Mouse (Mus musculus) cerebral cortex, adult 2 months (tissue): ENCODE data around the gene Chd9.

ENCODE experiments used
- WGBS: fragments of 180-500 bp; shearing (Covaris S2); methylation state at CpG from one replicate; pipeline ENCODE4 v1.1.7; 2018; 5-methylcytosine and 5-hydroxymethylcytosine counted together

Gene Chd9

GRCm38 (mm10) chr8:90907848-90908551 lies 79.8 kb downstream of the Chd9 start:
- under 1% methylated on average over 86 of the region's 89 CpGs for WGBS

DNA sequence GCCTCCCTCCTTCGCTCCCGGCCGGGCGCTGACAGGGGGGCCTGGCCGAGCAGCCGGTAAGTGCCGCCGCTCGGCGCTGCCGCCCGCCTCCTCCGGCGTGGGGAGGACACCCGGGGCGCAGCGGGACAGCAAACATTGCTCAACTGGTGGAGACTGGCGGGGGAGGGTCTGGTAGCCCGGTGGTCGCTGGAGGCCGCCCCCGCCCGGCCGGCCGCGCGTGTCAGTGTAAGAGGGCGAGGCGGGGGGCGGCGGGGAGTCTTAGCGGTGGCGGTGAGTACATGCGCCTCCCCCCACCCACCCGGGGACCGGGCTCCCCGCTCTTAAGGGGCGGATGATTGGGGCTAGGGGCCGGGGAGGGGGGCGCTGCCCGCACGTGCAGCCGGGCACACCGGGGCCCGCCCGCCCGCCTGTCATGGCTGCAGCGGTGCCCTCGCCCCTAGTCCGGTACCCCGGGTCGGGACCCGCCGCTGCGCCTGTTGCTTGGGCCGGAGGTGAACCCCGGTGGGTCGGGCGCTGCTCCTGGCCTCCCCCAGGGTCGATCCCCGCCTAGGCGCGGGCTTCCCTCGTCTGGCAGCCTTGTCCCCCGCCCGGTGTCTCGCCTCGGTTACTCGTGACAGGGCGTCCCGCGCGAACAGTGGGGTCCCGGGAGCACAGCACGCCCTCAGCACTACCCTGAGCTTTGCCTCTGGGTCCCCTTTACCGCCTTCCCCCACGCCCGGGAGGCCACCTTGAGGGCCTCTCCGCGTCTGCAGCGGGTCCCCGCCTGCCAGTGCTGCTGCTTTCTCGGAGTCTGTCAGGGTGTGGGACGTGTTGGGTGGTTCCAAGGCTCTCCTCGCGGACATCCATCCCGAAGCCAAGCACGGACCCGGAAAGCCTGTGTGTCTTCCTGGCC lies 80.7 kb downstream of the Chd9 start:
- WGBS: under 1% methylated on average over 86 of the region's 89 CpGs

GRCm38 (mm10) chr8:90923158-90923905 lies 95.2 kb downstream of the Chd9 start:
- 75% methylated on average over 3 of the region's 3 CpGs for WGBS

GRCm38 (mm10) chr8:90928412-90928811 lies 100.3 kb downstream of the Chd9 start:
- WGBS: 95% methylated on average over 1 of the region's 1 CpGs

GRCm38 (mm10) chr8:90932934-90933333 lies 104.8 kb downstream of the Chd9 start:
- WGBS: 72% methylated on average over 11 of the region's 11 CpGs

- WGBS: 81% methylated on average over 1 of the region's 1 CpGs
Measured at GRCm38 (mm10) chr8:90934786-90935185, 106.6 kb downstream of the Chd9 start.

DNA sequence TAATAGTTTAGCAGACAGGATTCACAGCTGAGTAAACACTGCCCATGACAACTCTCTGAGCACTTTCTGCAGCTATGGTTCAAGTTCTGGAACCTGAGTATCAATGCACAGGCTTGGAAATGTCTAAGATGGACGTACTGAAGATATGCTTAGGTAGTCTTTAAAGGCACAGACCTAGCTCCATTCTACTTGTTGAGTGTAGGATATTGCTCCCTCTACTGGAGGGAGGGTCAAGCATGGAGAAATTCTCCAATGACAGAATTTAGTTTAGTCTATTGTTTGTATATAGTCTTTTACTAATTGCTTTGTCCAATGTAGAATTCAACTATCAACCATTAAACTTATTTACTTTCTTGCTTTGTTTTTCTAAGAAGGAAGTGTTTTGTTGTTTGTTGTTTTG lies 108.7 kb downstream of the Chd9 start:
- WGBS: 80% methylated on average over 1 of the region's 1 CpGs

GRCm38 (mm10) chr8:90938352-90938930 lies 110.3 kb downstream of the Chd9 start:
- WGBS: 82% methylated on average over 4 of the region's 4 CpGs

GRCm38 (mm10) chr8:90939867-90940266 lies 111.7 kb downstream of the Chd9 start:
- WGBS: 75% methylated on average over 1 of the region's 1 CpGs

GRCm38 (mm10) chr8:90943770-90944169 lies 115.6 kb downstream of the Chd9 start:
- 70% methylated on average over 4 of the region's 4 CpGs for WGBS

- WGBS: under 1% methylated on average over 21 of the region's 21 CpGs
Measured at GRCm38 (mm10) chr8:90954802-90955760, 126.9 kb downstream of the Chd9 start.

GRCm38 (mm10) chr8:90956390-90956789 lies 128.2 kb downstream of the Chd9 start:
- WGBS: 14% methylated on average over 9 of the region's 9 CpGs

DNA sequence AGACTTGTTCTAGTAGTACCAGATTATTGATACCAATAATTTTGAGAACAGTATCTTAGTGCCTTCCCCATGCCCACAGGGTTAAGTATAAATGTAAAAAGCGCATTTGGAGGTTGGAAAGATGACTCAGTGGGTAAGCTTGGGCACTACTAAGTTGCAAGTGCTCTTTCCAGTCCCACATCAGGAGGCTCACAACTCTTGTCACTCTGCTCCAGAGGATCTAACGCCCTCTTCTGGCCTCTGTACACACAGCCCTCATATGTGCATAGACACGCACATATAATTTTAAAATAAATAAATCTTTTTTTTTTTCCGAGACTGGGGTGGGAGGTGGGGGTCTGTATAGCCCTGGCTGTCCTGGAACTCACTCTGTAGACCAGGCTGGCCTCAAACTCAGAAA lies 131.6 kb downstream of the Chd9 start:
- WGBS: 82% methylated on average over 4 of the region's 4 CpGs

- WGBS: 36% methylated on average over 4 of the region's 4 CpGs
Measured at GRCm38 (mm10) chr8:90961603-90962002, 133.5 kb downstream of the Chd9 start.

GRCm38 (mm10) chr8:90964044-90964443 lies 135.9 kb downstream of the Chd9 start:
- 67% methylated on average over 2 of the region's 2 CpGs for WGBS

DNA sequence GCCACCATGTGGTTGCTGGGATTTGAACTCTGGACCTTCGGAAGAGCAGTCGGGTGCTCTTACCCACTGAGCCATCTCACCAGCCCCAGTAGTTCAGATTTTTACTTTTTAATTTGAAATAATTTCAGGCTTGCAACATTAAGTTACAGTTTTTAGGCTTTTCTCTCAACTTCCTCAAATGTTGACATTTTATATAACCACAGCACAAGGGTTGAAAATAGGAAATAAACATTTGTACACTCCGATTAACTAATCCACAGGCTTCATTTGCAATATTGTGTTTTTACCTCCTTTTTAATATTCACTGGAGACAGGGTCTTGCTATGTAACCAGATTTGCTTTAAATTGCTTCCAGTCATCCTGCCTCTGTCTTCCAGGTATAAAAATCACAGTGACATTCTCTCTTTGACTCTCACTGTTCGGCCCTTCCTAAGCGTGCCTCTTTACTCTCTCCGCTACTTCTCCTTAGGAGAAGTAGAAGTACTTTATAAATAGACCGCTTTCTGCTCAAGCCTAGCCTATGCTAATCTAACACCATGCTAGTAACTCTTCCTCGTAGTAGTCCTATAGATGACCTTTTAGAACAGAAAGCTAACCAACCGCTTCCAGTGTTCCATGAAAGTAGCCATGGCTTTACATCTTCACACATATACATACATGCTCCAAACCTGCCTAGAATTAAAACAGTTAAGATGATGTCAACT lies 137.5 kb downstream of the Chd9 start:
- WGBS: 76% methylated on average over 9 of the region's 9 CpGs

GRCm38 (mm10) chr8:90968307-90968706 lies 140.2 kb downstream of the Chd9 start:
- WGBS: 90% methylated on average over 4 of the region's 4 CpGs

GRCm38 (mm10) chr8:90976960-90977371 lies 148.8 kb downstream of the Chd9 start:
- 53% methylated on average over 8 of the region's 8 CpGs for WGBS

DNA sequence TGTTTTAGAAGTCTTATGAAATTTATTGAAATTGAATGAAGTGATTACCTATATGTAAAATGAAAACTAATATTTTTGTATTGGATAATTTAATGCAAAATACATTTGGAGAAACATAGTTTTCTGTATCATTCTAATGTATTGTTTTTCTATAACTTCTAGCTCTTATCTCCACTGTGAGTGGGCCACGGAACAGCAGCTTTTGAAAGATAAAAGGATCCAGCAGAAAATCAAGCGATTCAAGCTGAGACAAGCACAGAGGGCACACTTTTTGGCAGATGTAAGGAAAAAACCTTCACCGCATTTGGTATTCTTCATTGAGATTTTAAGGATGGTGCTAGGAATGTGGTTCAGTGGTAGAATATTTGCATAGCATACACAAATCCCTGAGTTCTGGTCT lies 150.6 kb downstream of the Chd9 start:
- 90% methylated on average over 3 of the region's 3 CpGs for WGBS

- WGBS: 95% methylated on average over 5 of the region's 5 CpGs
Measured at GRCm38 (mm10) chr8:90979295-90979694, 151.1 kb downstream of the Chd9 start.
